Mouse (Mus musculus): ENCODE measurements around the gene Med12l. TPM values are rescaled to one million over a fixed set of nuclear protein-coding genes. Genes with fewer than 3 reads are reported as not detected.
"Not testable (repeated sequence)": the region's sequence is repeated elsewhere in the genome, so short reads cannot be mapped to it uniquely, and the experiment has no call there.

Gene Med12l
- polyA plus RNA-seq, 1 experiment from 2014 or later, result 6.6 TPM

DNA sequence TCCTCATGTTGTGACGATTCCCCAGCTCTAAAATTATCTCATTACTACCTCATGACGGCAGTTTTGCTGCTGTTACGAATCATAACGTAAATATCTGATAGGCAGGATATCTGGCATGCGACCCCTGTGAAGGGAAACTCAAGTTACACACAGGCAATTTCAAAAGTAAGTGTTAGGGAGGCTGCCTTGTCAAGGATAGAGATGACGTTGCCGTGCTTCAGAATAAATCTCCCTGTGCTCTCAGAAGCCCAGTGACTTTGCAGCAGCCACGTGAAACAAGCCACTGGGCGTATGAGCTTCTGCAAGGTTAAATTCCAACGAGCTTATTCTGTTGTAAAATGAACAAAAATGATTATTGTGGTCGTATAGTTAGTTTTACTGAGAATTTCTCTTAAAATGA is 73.0 kb downstream of the Med12l start:
- H3K9me3 ChIP-seq, result no peaks in the 10 kb centered on the region

GRCm38 (mm10) chr3:59079327-59079726 is 73.7 kb downstream of the Med12l start:
- Histone ChIP-seq H3K36me3 (replicated peaks) (no peaks in the 10 kb centered on the region), H3K27ac (no peak overlapping the region), H3K9me3 (no peaks in the 10 kb centered on the region), H3K4me2 (no peak overlapping the region), H3K4me1 (peaks cover 8% of the 10 kb centered on the region), H3K27me3 (no peaks in the 10 kb centered on the region), H3K4me3 (replicated peaks) (no peak overlapping the region), H3K9ac (no peak overlapping the region)
- 46% methylated on average over 4 of the region's 4 CpGs for WGBS
- ATAC-seq (ENCODE audit: low FRiP score), result peak; percentile 61; the same call in 1 of the 2 replicates

More for the DNA sequence above, 73.0 kb downstream of the Med12l start:
- Histone ChIP-seq H3K27ac (no peak overlapping the region), H3K36me3 (replicated peaks) (no peaks in the 10 kb centered on the region), H3K27me3 (no peaks in the 10 kb centered on the region), H3K4me3 (replicated peaks) (no peak overlapping the region), H3K4me2 (no peak overlapping the region), H3K4me1 (peaks cover 8% of the 10 kb centered on the region), H3K9ac (no peak overlapping the region)
- 87% methylated on average over 11 of the region's 11 CpGs for WGBS
- ATAC-seq (ENCODE audit: low FRiP score), result no peak

GRCm38 (mm10) chr3:59080293-59080916 is 74.8 kb downstream of the Med12l start:
- H3K4me2 ChIP-seq, result no peak overlapping the region
- H3K36me3 ChIP-seq (replicated peaks), result no peaks in the 10 kb centered on the region
- no peak overlapping the region for H3K9ac ChIP-seq
- no peaks in the 10 kb centered on the region for H3K27me3 ChIP-seq
- peaks cover 8% of the 10 kb centered on the region for H3K4me1 ChIP-seq
- H3K4me3 ChIP-seq (replicated peaks), result no peak overlapping the region
- H3K9me3 ChIP-seq, result no peaks in the 10 kb centered on the region
- H3K27ac ChIP-seq, result no peak overlapping the region
- 19% methylated on average over 6 of the region's 6 CpGs for WGBS
- ATAC-seq (ENCODE audit: low FRiP score), result no peak

GRCm38 (mm10) chr3:59080919-59081318 is 75.3 kb downstream of the Med12l start:
- no peak overlapping the region for H3K27ac ChIP-seq
- 20% methylated on average over 7 of the region's 7 CpGs for WGBS
- no peak overlapping the region for H3K9ac ChIP-seq

GRCm38 (mm10) chr3:59092702-59093101 is 87.1 kb downstream of the Med12l start:
- Histone ChIP-seq H3K27me3 (no peaks in the 10 kb centered on the region), H3K36me3 (replicated peaks) (no peaks in the 10 kb centered on the region), H3K9me3 (no peaks in the 10 kb centered on the region), H3K4me3 (replicated peaks) (no peak overlapping the region), H3K27ac (no peak overlapping the region), H3K4me2 (no peak overlapping the region), H3K9ac (no peak overlapping the region), H3K4me1 (no peaks in the 10 kb centered on the region)
- no peak for ATAC-seq (ENCODE audit: low FRiP score)
- 87% methylated on average over 11 of the region's 11 CpGs for WGBS

More at GRCm38 (mm10) chr3:59080919-59081318, 75.3 kb downstream of the Med12l start:
- Histone ChIP-seq H3K36me3 (replicated peaks) (no peaks in the 10 kb centered on the region), H3K4me3 (replicated peaks) (no peak overlapping the region), H3K27me3 (no peaks in the 10 kb centered on the region), H3K9me3 (no peaks in the 10 kb centered on the region), H3K4me2 (no peak overlapping the region), H3K4me1 (peaks cover 8% of the 10 kb centered on the region)
- ATAC-seq (ENCODE audit: low FRiP score), result no peak

DNA sequence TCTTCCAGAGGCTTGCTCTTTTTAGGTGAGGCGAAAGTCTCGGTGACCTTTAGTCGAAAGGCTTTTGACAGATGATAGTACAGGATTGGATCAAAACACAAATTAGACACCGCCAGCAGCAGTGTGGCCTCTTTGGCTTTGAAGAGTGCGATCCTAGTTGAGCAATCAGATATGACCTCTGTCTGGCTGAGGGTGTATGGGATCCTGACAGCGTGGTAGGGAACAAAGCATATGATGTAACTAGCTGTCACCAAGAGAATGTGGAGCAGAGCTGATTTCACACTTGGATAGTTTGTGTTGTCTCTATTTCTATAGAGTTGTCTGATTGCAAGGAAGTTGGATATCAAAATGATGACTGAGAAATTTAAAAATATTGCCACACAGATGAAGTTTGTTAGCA is 91.8 kb downstream of the Med12l start:
- no peak overlapping the region for H3K4me2 ChIP-seq
- no peaks in the 10 kb centered on the region for H3K27me3 ChIP-seq
- no peaks in the 10 kb centered on the region for H3K36me3 ChIP-seq (replicated peaks)
- no peak overlapping the region for H3K27ac ChIP-seq
- H3K9ac ChIP-seq, result no peak overlapping the region
- no peaks in the 10 kb centered on the region for H3K9me3 ChIP-seq
- no peak overlapping the region for H3K4me3 ChIP-seq (replicated peaks)
- H3K4me1 ChIP-seq, result no peaks in the 10 kb centered on the region
- no peak for ATAC-seq (ENCODE audit: low FRiP score)
- WGBS, result 80% methylated on average over 6 of the region's 6 CpGs

DNA sequence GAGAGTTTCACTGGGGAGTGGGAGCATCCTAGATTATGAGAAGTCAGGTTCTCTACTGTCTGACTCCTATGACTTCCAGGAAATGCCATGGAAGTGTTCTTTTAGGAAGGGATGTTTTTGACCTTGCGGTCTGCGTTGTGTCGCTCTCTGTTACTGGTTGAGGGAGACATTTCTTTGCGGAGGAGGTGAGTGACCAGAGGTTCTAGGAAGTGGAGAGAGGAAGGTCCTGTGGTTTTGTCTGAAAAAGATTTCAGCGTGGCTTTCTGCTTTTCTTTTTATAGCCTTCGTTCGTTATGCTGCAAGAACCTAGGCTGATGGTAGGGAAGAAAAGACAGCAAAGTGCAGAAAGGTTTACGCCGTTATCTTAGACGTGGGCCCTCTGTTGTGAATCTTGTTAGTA is 92.9 kb downstream of the Med12l start:
- no peaks in the 10 kb centered on the region for H3K9me3 ChIP-seq
- 84% methylated on average over 10 of the region's 10 CpGs for WGBS
- no peaks in the 10 kb centered on the region for H3K36me3 ChIP-seq (replicated peaks)
- H3K27me3 ChIP-seq, result no peaks in the 10 kb centered on the region
- no peak overlapping the region for H3K9ac ChIP-seq
- no peak overlapping the region for H3K27ac ChIP-seq
- no peak overlapping the region for H3K4me2 ChIP-seq
- H3K4me3 ChIP-seq (replicated peaks), result no peak overlapping the region
- ATAC-seq (ENCODE audit: low FRiP score), result no peak
- no peaks in the 10 kb centered on the region for H3K4me1 ChIP-seq

GRCm38 (mm10) chr3:59101218-59101986 is 95.8 kb downstream of the Med12l start, which contains the start of gene Gpr171:
TSS of gene Gpr171 (minus strand) at chr3:59101821.
- Histone ChIP-seq H3K9ac (no peak within 1 kb of the TSS), H3K27ac (no peak within 1 kb of the TSS), H3K36me3 (replicated peaks) (no peaks in the 10 kb centered on the region), H3K27me3 (no peaks in the 10 kb centered on the region), H3K4me2 (no peak within 1 kb of the TSS), H3K4me3 (replicated peaks) (no peak within 1 kb of the TSS), H3K9me3 (no peaks in the 10 kb centered on the region), H3K4me1 (no peaks in the 10 kb centered on the region)
- WGBS, result 88% methylated on average over 6 of the region's 6 CpGs
- no peak for ATAC-seq (ENCODE audit: low FRiP score)

DNA sequence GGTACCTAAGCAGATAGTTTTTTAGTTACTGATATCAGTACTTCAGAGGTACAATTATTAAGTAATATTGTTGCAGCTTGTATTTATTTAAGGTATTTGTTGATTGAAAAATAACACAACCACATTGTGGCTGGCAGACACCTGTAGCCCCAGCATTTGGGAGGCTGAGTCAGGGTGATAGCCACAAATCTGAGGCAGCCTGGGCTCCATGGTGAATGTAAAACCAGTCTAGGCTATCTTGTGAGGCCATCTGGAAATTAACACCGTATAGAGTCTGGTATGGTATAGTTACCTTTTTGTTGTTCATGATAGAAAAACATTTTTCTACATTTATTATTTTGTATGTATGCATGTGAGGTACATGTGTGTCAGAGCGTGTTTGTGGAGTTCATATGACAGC is 96.5 kb downstream of the Med12l start:
- no peak overlapping the region for H3K9ac ChIP-seq
- WGBS, result 97% methylated on average over 2 of the region's 2 CpGs
- H3K4me3 ChIP-seq (replicated peaks), result no peak overlapping the region
- no peak overlapping the region for H3K27ac ChIP-seq
- H3K36me3 ChIP-seq (replicated peaks), result no peaks in the 10 kb centered on the region
- no peaks in the 10 kb centered on the region for H3K9me3 ChIP-seq
- H3K27me3 ChIP-seq, result no peaks in the 10 kb centered on the region
- H3K4me1 ChIP-seq, result no peaks in the 10 kb centered on the region
- no peak overlapping the region for H3K4me2 ChIP-seq
- ATAC-seq (ENCODE audit: low FRiP score), result no peak

DNA sequence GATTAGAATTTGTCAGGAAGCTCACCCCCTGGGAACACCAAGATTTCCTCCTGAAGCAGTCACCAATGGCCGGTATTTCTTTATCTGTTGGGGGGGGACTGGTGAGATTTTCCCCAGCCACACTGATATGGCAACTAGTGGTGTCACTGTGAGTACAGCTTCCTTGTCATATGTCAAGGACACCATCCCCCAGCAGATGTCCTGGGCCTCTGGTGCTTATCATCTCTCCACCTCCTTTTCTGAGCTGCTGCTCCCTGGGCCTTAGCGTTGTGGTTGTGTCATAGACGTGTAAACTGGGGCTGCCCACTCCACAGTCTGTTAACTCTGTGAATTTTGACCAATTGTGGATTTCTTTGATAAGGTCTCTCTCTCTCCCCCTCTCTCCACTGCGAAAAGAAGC is 98.8 kb downstream of the Med12l start:
- ATAC-seq (ENCODE audit: low FRiP score), result no peak
- Histone ChIP-seq H3K4me1 (no peaks in the 10 kb centered on the region), H3K4me3 (replicated peaks) (no peak overlapping the region), H3K9me3 (no peaks in the 10 kb centered on the region), H3K36me3 (replicated peaks) (no peaks in the 10 kb centered on the region), H3K4me2 (no peak overlapping the region), H3K27me3 (no peaks in the 10 kb centered on the region), H3K27ac (no peak overlapping the region), H3K9ac (no peak overlapping the region)
- 85% methylated on average over 4 of the region's 4 CpGs for WGBS

DNA sequence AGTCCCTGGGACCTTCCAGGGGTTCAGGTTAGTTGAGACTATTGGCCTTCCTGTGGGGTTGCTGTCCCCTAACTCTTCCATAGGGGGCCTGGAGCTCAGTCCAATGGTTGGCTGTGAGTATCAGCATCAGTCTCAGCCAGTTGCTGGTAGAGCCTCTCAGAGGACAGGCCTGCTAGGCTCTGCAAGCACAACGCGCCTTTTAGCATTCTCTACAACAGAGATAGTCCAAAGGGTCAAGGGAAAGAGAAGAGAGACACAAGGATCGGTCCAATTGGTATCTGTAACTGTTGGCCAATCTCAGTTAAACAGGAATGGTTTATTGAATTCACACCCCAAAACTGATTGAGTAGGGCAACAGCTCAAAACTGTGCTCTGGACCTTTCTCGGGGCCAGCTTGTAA is 101.8 kb downstream of the Med12l start:
- no peaks in the 10 kb centered on the region for H3K27me3 ChIP-seq
- no peak for ATAC-seq (ENCODE audit: low FRiP score)
- no peaks in the 10 kb centered on the region for H3K4me1 ChIP-seq
- H3K27ac ChIP-seq, result no peak overlapping the region
- no peak overlapping the region for H3K4me3 ChIP-seq (replicated peaks)
- H3K36me3 ChIP-seq (replicated peaks), result no peaks in the 10 kb centered on the region
- no peak overlapping the region for H3K9ac ChIP-seq
- H3K4me2 ChIP-seq, result no peak overlapping the region
- WGBS, result 94% methylated on average over 4 of the region's 4 CpGs
- H3K9me3 ChIP-seq, result no peaks in the 10 kb centered on the region

- H3K4me3 ChIP-seq (replicated peaks); H3K9me3 ChIP-seq; H3K4me2 ChIP-seq; H3K4me1 ChIP-seq; H3K27ac ChIP-seq; H3K27me3 ChIP-seq; H3K9ac ChIP-seq; ATAC-seq (ENCODE audit: low FRiP score); H3K36me3 ChIP-seq (replicated peaks): not testable (repeated sequence)
- 84% methylated on average over 3 of the region's 3 CpGs for WGBS
Observed at GRCm38 (mm10) chr3:59109834-59110233, 104.2 kb downstream of the Med12l start.

DNA sequence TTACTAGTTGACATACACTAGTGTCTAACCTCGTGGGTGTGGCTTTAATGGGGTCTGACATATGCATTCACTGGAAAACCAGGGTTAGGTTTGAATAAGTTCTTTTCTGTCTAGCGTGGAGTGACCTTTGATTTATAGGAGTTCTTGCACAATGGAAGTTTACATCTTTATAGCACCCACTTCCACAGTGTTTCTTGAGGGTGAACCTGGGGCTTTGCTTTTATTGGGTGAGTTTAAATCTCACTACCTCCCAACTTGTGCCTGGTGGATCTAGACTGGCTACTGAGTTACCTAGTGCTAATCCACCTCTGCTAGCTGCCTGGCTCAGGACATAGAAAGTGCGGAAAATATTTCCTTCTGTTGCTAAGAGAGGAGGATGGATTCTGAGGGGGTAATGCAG is 106.3 kb downstream of the Med12l start:
- Histone ChIP-seq H3K4me2 (no peak overlapping the region), H3K4me1 (no peaks in the 10 kb centered on the region), H3K9me3 (no peaks in the 10 kb centered on the region), H3K27me3 (no peaks in the 10 kb centered on the region), H3K27ac (no peak overlapping the region), H3K36me3 (replicated peaks) (no peaks in the 10 kb centered on the region), H3K9ac (no peak overlapping the region), H3K4me3 (replicated peaks) (no peak overlapping the region)
- WGBS, result 82% methylated on average over 3 of the region's 3 CpGs
- ATAC-seq (ENCODE audit: low FRiP score), result no peak

Data from forebrain, embryonic 12.5 days (tissue).